Mouse (Mus musculus): ENCODE results near the gene Spag8.

The Spag8 gene

GRCm38 (mm10) chr4:43652726-43653125 is 668 bp downstream of the Spag8 start:
- no peak for DNase-seq (ENCODE audit: low spot score in 2 of 2)

DNA sequence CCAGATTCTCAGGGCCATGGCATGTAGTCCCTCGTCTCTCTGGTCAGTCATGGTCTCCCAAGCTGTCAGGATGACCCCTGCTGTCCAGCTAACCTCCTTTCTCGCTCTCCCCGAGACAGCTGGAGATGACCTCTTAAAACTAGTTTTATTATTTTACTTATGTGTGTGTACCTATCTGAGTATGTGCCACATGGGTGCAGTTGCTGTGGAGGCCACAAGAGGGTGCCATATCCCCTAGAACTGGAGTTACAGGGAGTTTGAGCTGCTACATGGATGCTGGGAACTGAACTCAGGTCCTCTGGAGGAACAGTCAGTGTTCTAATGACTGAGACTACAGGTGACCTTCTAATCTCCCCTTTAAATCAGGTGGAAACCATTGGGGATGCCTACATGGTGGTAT is 3.6 kb downstream of the Spag8 start:
- DNase-seq (ENCODE audit: low spot score in 2 of 2): no peak

GRCm38 (mm10) chr4:43640491-43640890 is 12.9 kb downstream of the Spag8 start:
- no peak for DNase-seq (ENCODE audit: low spot score in 2 of 2)

DNA sequence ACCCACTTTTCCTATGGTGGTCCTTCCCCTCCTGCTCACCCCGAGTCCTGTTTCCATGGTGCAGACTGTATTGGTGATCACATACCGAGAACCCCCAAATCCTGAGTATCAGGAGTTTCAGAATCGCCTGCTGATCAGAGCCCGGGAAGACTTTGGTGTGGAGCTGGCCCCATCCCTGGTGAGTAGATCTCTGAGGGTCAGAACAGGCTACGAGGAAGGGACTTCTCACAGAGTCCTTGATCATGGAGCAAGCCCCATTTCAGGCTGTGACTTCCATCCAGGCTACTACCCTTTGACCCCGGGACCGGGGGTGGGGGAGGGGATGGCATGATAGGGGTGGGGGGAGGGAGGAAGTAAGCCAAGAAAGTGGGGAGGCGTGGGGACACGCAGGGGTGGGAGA is 13.3 kb downstream of the Spag8 start:
- DNase-seq (ENCODE audit: low spot score in 2 of 2): no peak

DNA sequence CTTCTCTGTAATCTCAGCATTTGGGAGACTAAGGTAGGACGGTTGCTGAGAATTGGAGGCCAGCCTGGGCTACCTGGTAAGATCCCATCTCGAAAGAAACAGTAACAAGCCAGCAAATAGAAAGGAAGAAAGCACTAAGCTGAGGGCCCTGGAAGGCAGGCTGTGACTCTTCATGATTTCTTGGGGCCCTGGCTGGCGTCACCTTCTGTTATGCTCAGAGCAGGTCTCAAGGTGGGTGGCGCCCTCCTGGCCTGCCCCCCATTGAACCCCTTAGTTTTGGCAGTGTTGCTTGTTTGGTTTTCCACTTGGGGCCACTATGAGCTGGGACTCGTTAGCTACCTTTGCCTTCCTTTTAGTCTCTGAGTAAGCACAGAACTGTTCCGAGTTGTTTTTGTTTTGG is 16.6 kb downstream of the Spag8 start:
- DNase-seq (ENCODE audit: low spot score in 2 of 2): no peak

DNA sequence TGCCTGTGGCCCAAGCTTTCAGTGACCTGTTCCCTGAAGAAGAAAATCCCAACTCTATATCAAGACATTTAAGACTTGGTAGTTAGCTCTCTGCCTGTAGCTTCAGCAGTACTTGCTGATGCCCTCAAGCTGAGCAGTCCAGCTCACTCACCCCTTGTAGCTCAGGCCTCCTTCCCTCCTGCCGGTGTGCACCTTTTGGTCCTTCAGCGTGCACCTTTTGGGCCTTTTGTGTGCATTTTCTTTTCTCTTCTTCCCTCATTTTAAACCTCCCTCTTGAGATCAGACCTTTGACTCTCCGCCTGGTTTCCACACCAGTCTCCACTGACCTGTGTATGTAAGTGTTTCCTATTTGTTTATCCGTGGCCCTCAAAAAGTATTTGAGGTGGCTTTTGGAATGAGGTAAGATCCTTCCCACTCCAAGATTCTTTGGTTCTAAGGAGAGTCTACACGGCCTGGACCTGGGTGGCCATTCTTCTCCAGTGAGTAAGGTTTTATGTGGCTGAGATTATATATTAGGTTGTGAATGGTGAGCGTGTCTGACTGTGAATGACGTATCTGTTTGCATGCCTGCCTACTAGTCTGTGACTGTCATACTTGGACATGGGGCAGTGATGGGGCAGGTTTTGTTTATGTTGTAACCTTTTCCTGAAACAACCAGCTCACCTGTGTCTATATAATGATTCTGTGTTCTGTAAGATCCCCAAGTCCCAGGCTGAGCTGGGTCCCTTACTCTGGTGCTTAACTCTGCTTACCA is 18.6 kb downstream of the Spag8 start:
- DNase-seq (ENCODE audit: low spot score in 2 of 2): no peak

- no peak for DNase-seq (ENCODE audit: low spot score in 2 of 2)
Measured at GRCm38 (mm10) chr4:43633736-43634135, 19.7 kb downstream of the Spag8 start.

GRCm38 (mm10) chr4:43633296-43633695 is 20.1 kb downstream of the Spag8 start:
- no peak for DNase-seq (ENCODE audit: low spot score in 2 of 2)

DNA sequence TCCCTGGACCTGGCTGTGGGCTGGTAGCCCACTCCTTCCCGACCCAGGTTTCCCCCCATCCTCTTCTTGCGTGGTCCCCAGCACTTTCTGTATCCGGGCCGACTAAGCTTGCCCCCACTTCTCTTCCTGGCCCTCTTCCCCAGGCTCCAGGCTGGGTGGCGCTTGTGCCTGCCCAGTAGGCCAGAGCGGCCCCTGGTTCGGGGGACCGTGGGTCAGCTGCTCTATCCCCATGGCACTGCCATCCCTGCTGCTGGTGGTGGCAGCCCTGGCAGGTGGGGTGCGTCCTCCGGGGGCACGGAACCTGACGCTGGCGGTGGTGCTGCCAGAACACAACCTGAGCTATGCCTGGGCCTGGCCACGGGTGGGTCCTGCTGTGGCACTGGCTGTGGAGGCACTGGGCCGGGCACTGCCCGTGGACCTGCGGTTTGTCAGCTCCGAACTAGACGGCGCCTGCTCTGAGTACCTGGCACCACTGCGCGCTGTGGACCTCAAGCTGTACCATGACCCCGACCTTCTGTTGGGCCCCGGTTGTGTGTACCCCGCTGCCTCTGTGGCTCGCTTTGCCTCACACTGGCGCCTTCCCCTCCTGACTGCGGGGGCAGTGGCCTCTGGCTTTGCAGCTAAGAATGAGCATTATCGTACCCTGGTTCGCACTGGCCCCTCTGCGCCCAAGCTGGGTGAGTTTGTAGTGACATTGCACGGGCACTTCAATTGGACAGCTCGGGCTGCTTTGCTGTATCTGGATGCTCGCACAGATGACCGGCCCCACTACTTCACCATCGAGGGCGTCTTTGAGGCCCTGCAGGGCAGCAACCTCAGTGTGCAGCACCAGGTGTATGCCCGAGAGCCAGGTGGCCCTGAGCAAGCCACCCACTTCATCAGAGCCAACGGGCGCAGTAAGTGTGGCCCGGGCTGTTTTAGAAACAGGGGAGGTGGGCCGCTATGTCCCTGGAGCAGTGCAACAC is 21.2 kb downstream of the Spag8 start:
- DNase-seq (ENCODE audit: low spot score in 2 of 2): no peak

- peak in 1 of 2 experiments; percentile 34 for DNase-seq (ENCODE audit: low spot score in 2 of 2)
Measured at GRCm38 (mm10) chr4:43631046-43631955, 22.1 kb downstream of the Spag8 start, which contains the start of gene Npr2. Npr2 (plus strand) TSS chr4:43631935.

DNA sequence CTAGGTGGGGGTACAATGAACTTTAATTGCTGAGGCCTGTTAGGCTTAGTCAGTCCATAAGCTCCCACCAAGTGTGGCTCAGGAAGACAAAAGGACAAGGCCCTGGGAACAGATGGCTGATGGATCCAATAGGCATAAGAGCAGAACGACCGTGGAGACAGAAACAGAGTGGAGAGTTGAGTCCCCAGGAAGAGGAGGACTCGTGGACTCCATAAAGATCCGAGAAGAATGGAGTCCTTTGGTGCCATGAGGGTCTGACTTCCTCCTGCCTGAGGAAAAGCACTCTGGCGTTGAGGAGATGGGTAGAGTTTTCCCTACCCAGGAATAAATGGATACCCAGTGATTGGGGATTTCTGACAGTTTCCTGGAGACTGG is 22.7 kb downstream of the Spag8 start:
- no peak for DNase-seq (ENCODE audit: low spot score in 2 of 2)

DNA sequence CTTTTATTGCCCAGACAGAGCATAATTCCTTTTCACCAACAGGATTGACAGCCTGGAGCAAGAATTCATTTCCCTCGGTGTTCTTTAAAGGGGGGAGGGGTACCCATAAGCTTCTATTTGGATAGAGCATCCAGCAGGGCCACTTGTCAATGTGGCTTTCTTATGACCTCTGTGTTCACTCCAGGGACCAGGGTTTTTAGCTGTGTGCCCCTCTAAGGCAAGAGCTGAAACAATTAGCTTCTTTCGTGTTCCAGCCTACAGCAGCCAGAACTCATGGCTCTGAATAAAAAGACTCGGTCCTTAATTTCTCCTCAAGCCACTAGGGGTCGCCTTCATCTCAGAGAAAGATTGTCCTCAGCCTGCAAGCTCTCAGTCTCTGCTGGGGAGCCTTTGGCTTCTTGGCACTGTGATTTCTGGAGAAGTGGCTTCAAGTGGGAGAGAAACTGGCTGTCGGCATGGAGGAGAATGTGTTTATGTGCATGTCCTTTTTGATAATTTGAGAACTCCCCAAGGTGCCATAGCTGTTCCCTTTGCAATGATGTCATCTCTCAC is 23.3 kb downstream of the Spag8 start:
- DNase-seq (ENCODE audit: low spot score in 2 of 2): peak; percentile 74 to 81

GRCm38 (mm10) chr4:43629106-43629817 is 24.1 kb downstream of the Spag8 start:
- no peak for DNase-seq (ENCODE audit: low spot score in 2 of 2)

GRCm38 (mm10) chr4:43620146-43620778 is 33.1 kb downstream of the Spag8 start:
- no peak for DNase-seq (ENCODE audit: low spot score in 2 of 2)

GRCm38 (mm10) chr4:43613060-43613730 is 40.2 kb downstream of the Spag8 start:
- DNase-seq (ENCODE audit: low spot score in 2 of 2): no peak

- no peak for DNase-seq (ENCODE audit: low spot score in 2 of 2)
Measured at GRCm38 (mm10) chr4:43612534-43612933, 40.9 kb downstream of the Spag8 start.

DNA sequence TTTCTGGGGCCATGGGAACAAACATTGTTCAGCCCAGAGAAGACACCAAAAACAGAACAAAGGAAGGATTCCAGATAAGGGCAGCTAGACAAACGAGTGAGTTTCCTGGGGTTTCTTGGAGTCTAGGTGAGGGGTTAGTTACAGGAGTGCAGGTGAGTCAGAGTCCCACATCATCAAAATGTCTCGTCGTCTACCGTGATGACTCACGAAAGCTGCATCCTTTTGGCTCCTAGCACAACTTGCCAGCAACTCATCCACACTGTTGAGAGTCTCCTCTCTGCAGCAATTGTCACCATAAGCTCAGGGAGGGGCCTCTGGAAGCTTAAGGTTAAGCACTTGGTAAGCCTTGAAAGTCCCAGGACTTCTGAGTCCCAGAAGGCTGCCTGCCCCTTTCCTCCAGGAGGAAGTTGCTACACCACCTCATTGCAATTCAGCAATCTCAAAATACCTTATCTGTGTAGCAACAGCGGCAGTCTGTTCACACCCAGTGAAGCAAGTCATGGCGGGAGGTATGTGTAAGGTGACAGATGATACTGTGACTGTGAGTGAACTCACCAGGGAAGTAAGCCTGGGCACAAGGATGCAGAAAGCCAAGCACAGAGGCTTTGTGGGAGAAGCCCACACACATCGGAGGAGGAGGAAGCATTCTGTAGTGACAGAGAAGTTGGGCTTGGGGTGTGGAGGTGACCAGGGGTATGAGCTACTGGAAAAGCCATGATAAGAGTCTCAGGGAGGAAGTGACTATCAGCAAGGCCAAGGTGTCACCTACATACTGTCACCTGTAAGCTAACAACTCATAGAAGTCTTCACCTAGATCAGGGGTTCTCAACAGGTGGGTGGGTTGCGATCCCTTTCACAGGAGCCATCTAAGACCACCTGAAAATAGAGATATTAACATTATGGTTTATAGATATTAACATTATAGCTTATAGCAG is 48.4 kb downstream of the Spag8 start:
- no peak for DNase-seq (ENCODE audit: low spot score in 2 of 2)

- no peak for DNase-seq (ENCODE audit: low spot score in 2 of 2)
Measured at GRCm38 (mm10) chr4:43604099-43604498, 49.3 kb downstream of the Spag8 start.
